Mouse (Mus musculus): ENCODE results near the gene Btnl10.
A peak's percentile ranks its signal among the peaks of the same experiment; 100 is the strongest.
"Not testable (repeated sequence)": the region's sequence is repeated elsewhere in the genome, so short reads cannot be mapped to it uniquely, and the experiment has no call there.

Gene Btnl10

DNA sequence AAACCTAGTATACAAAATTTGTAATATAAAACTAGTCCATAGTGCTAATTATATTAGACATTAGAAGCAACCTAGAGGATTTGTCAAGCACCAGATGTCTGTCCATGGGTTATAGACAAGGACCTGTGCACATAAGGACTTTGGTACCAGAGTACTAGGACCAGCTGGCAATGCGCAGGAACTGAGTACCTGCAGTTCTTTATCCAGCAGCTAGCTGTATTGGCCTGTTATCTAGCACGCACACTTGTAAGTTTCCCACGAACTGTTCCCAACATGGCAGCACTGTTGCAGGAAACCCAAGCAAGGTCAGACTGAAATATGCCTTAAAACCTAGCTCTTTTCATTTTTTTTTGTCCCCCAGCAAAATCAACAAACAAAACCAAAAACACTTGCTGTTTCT is 12.5 kb downstream of the Btnl10 start:
- no peak for DNase-seq (ENCODE audit: low spot score)

- DNase-seq (ENCODE audit: low spot score): no peak
These were observed 13.9 kb downstream of the Btnl10 start for GRCm38 (mm10) chr11:58931576-58931975.

- no peak for DNase-seq (ENCODE audit: low spot score)
These were observed 20.2 kb downstream of the Btnl10 start for GRCm38 (mm10) chr11:58937909-58938308.

DNA sequence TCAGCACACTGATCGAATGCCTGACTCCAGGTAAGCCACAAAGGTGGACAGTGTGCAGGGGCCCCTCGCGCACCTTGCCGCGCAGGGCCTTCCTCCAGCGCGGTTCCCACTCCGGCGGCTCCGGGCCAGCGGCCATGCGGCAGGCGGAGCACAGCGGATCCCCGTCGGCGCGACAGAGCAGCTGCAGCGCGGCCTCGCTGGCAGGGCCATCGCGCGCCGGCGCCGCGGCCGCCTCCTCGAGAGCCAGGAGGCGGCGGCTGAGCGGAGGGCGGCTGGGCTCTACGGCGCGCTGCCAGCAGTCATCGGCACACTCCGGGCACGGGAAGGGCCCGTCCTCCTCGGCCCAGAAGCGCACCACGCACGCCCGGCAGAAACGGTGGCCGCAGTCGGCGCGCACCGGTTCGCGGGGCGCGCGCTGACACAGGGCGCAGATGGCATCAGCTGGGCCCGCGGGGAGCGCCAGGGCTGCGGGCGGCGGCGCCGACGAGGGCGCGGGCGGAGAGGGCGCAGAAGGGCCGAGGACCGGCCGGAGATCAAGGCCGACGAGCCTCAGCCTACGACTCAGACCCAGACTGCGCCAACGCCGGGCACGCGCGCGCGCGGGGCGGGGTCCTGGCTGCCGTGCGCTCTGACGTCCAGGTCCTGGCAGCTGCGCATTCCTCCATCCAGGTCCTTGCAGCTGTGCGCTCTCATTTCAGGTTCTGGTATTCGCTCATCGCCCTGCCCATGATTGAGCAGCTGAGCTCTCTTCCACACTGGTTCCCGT is 20.8 kb downstream of the Btnl10 start, which contains the start of gene Rnf187:
Rnf187 (minus strand) TSS at position 595 of the 766 bp plus-strand sequence.
- peak; percentile 90 for DNase-seq (ENCODE audit: low spot score)

- no peak for DNase-seq (ENCODE audit: low spot score)
These were observed 21.4 kb downstream of the Btnl10 start for GRCm38 (mm10) chr11:58939088-58939439.

- no peak for DNase-seq (ENCODE audit: low spot score)
These were observed 26.4 kb downstream of the Btnl10 start for GRCm38 (mm10) chr11:58944136-58944535.

- DNase-seq (ENCODE audit: low spot score): no peak
These were observed 29.6 kb downstream of the Btnl10 start for GRCm38 (mm10) chr11:58947306-58947705.

GRCm38 (mm10) chr11:58947798-58948528 is 30.3 kb downstream of the Btnl10 start:
- no peak for DNase-seq (ENCODE audit: low spot score)

GRCm38 (mm10) chr11:58948542-58949479 is 31.1 kb downstream of the Btnl10 start, which contains the start of gene Hist3h2ba:
Hist3h2ba (plus strand) TSS chr11:58948920.
- DNase-seq (ENCODE audit: low spot score): no peak

DNA sequence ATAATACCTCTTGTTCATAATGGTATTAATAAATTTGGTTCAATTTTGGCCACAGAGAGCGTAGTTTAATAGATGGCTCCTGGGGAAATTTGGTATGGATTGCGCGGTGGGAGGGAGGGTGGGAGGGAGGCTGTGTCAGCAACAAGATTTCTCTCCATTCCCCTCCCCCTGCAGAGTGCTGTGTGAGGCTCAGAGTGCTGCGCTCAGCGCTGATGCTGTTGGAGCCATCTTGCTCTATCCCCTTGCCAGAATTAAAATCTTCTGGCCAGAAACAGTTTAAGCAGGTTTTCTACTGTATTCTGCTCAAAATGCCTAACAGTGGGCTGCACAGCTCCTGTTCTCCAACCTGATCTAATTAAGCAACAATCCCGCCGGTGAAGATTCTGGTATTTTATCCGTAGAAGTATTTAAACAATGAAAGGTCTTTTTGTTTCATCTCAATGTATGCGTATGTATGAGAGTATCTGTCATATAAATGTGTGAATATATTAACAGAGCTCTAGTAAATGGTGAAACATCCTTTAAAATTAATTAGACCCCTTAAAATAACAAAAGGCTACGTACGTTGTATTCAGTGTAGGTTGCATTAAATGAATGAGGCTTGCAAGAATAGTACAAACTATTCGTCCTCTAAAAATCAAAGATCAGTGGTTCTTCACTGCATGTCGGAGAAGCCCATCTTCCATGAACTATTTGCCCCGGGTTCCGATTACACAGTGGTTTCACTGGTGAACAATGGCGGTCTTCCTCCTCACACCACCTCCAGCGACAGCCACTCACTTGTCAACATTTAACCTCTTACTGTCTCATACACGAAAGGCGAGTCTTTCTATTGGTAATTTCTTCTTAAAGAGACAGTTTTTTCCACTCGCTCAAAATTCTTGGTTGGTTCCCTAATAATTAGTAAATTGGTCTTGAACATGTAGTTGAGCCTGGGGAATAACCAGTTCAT is 32.0 kb downstream of the Btnl10 start:
- no peak for DNase-seq (ENCODE audit: low spot score)

DNA sequence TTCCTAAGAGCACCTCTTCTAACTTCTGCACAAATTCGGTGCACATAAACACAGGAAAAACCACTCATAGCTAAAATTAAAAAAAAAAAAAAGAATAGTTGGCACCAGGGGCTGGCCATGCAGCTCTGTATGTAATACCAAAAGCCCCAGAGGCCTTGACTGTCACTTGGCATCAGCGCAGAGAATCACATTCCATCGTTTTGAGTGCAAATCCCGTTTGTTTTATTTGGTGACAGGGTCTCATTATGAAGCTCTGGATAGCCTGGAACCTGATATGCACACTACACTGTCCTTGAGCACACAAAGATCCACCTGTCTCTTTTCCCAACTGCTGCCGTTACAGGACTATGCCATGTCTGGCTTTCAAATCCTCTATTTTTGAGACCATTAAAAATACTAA is 33.5 kb downstream of the Btnl10 start:
- no peak for DNase-seq (ENCODE audit: low spot score)

DNA sequence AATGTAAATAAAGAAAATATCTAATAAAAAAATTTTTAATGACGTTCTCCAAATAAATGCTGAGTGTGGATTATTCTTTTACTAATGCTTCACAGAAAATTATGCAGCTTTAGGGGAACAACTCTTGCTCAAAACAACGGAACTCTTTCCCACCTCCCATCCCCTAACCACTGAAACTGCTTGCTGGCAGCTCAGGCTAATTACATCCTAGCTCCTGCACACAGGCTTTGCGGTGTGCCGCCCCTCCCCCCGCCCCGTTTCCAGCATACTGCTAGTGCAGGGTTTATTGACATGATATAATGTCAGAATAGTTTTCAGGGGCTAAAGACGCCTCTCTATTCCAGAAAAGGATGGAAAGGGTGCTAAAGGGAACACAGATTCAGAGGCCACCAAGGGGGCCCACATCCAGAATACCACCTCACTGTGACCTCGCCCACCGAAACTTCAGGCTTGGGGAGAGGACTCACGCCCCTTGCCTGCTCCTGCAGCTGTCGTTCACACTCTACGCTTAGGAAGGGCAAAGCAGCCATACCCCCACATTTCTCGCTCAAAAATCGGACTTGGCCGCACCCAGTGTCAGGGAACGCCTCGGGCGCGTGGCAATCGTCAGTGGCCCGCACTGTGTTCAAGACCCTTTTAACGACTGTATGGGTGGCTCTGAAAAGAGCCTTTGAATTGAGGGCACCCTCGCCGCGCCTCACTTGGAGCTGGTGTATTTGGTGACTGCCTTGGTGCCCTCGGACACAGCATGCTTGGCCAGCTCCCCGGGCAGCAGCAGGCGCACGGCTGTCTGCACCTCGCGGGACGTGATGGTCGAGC is 35.9 kb downstream of the Btnl10 start:
- no peak for DNase-seq (ENCODE audit: low spot score)

- not testable (repeated sequence) for DNase-seq (ENCODE audit: low spot score)
These were observed 36.4 kb downstream of the Btnl10 start for GRCm38 (mm10) chr11:58954170-58954419.

DNA sequence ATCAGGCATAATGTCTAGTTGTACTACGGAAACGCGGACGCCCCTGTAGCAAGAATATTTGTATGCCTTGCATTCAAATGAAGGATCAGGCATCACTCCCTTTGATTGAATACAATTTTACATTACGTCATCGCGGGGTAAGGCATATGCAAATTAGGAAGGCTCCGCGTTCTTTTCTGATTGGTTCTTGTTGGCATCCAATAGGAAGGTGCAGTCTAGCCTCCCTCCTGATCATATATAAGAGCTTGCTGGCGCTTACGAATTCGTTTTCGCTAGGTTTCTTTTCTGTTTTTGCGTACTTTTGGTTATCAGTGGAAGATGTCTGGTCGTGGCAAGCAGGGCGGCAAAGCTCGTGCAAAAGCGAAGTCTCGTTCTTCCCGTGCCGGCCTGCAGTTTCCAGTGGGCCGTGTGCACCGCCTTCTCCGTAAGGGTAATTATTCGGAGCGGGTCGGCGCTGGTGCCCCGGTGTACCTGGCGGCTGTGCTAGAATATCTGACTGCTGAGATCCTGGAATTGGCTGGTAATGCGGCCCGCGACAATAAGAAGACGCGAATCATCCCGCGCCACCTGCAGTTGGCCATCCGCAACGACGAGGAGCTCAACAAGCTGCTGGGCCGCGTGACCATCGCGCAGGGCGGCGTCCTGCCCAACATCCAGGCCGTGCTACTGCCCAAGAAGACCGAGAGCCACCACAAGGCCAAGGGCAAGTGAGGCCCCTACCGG is 36.9 kb downstream of the Btnl10 start, which contains the start of the genes Hist3h2a and Trim17:
Hist3h2a (plus strand) TSS at position 266 of the 723 bp plus-strand sequence.
Trim17 (plus strand) TSS at position 266 of the 723 bp plus-strand sequence.
- peak; percentile 94 for DNase-seq (ENCODE audit: low spot score)

GRCm38 (mm10) chr11:58955143-58955867 is 37.6 kb downstream of the Btnl10 start:
- DNase-seq (ENCODE audit: low spot score): no peak

GRCm38 (mm10) chr11:58955868-58956257 is 38.2 kb downstream of the Btnl10 start:
- DNase-seq (ENCODE audit: low spot score): no peak

GRCm38 (mm10) chr11:58957226-58957914 is 39.7 kb downstream of the Btnl10 start:
- no peak for DNase-seq (ENCODE audit: low spot score)

DNA sequence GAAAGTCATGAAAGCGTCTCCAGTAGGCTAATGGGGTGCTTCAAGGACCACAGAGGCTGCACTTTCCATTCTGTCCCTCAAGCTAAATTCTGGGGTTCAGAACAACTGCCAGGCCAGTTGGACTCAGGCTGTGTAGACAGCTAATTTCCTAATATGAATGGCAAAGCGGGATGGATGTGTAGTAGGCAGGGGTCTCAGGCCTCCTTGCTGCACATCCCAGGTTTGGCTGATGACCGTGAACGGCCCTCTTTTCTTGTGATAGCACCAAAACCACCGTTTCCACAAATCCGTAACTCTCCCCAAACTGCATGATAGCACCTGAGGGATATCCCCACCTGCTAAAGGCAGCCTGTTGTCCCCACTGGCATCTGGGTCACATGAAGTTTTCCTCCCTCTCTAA is 40.8 kb downstream of the Btnl10 start:
- no peak for DNase-seq (ENCODE audit: low spot score)
